Mouse (Mus musculus) forebrain, embryonic 16.5 days (tissue): ENCODE measurements around the gene Fam171a2. TPM values are rescaled to one million over a fixed set of nuclear protein-coding genes. Genes with fewer than 3 reads are reported as not detected.
A peak's percentile ranks its signal among the peaks of the same experiment; 100 is the strongest.
"Not testable (repeated sequence)": the region's sequence is repeated elsewhere in the genome, so short reads cannot be mapped to it uniquely, and the experiment has no call there.

Source experiments
- ATAC-seq: fragments of 200-750 bp; cut with Nextera tagmentation; 2 replicates; pipeline ENCODE4 v1.8.0; 2017; ENCODE audit warnings: mild to moderate bottlenecking, moderate library complexity
- H3K27ac ChIP-seq: fragments of 300-500 bp; sonication (generic); 2 replicates; pipeline ENCODE4 v1.5.1; 2014; ENCODE audit warnings: low read length, control low read depth
- H3K27me3 ChIP-seq: fragments of 300-500 bp; sonication (generic); replicated peaks from 2 replicates; pipeline ENCODE4 v1.6.1; 2014; ENCODE audit warnings: low read length; ENCODE audit not compliant: control insufficient read depth, insufficient read depth
- H3K36me3 ChIP-seq: fragments of 300-500 bp; sonication (generic); 2 replicates; pipeline ENCODE4 v1.6.1; 2014; ENCODE audit not compliant: control insufficient read depth, insufficient read depth
- H3K4me1 ChIP-seq: fragments of 300-500 bp; sonication (generic); replicated peaks from 2 replicates; pipeline ENCODE4 v1.6.1; 2014; ENCODE audit warnings: low read length; ENCODE audit not compliant: control insufficient read depth, insufficient read depth
- H3K4me2 ChIP-seq: fragments of 300-500 bp; sonication (generic); 2 replicates; pipeline ENCODE4 v1.6.1; 2014; ENCODE audit warnings: mild to moderate bottlenecking, low read length, control low read depth
- H3K4me3 ChIP-seq: fragments of 300-500 bp; sonication (generic); replicated peaks from 2 replicates; pipeline ENCODE4 v1.5.1; 2014; ENCODE audit warnings: mild to moderate bottlenecking, low read length, control low read depth
- H3K9ac ChIP-seq: fragments of 300-500 bp; sonication (generic); replicated peaks from 2 replicates; pipeline ENCODE4 v1.6.1; 2014; ENCODE audit warnings: low read depth, low read length, control low read depth
- H3K9me3 ChIP-seq: fragments of 300-500 bp; sonication (generic); 2 replicates; pipeline ENCODE4 v1.6.1; 2016; ENCODE audit warnings: low read length; ENCODE audit not compliant: control insufficient read depth
- WGBS: fragments of 180-500 bp; shearing (Covaris S2); extraction: QIAGEN DNeasy Blood & Tissue Kit; methylation state at CpG from one replicate; pipeline ENCODE4 v1.1.7; 2014; 5-methylcytosine and 5-hydroxymethylcytosine counted together
- polyA plus RNA-seq: library from polyadenylated mRNA; unstranded; fragments of >200 nt; fragmentation: Nextera tagmentation; extraction: Ambion mirVana; gene quantifications from 2 replicates; pipeline ENCODE4 v1.2.1, GENCODE M21; 2015

Fam171a2 gene
- polyA plus RNA-seq, 1 experiment from 2014 or later = 17.8 TPM

- Histone ChIP-seq H3K9ac (no peak overlapping the region), H3K4me1 (no peaks in the 10 kb centered on the region), H3K4me2 (no peak overlapping the region), H3K9me3 (no peaks in the 10 kb centered on the region), H3K36me3 (no peaks in the 10 kb centered on the region), H3K4me3 (no peak overlapping the region), H3K27ac (no peak overlapping the region), H3K27me3 (no peaks in the 10 kb centered on the region)
- WGBS = 71% methylated on average over 8 of the region's 8 CpGs
- ATAC-seq = no peak
Observed at GRCm38 (mm10) chr11:102421559-102421958, 25.9 kb downstream of the Fam171a2 start.

GRCm38 (mm10) chr11:102418887-102419286 lies 28.6 kb downstream of the Fam171a2 start:
- Histone ChIP-seq H3K36me3 (no peaks in the 10 kb centered on the region), H3K27ac (no peak overlapping the region), H3K9ac (no peak overlapping the region), H3K9me3 (no peaks in the 10 kb centered on the region), H3K4me3 (no peak overlapping the region), H3K4me1 (no peaks in the 10 kb centered on the region), H3K4me2 (no peak overlapping the region), H3K27me3 (no peaks in the 10 kb centered on the region)
- no peak for ATAC-seq

GRCm38 (mm10) chr11:102417160-102417559 lies 30.3 kb downstream of the Fam171a2 start:
- ATAC-seq = no peak
- Histone ChIP-seq H3K9ac (no peak overlapping the region), H3K9me3 (no peaks in the 10 kb centered on the region), H3K27ac (no peak overlapping the region), H3K4me1 (no peaks in the 10 kb centered on the region), H3K4me3 (no peak overlapping the region), H3K4me2 (no peak overlapping the region), H3K27me3 (no peaks in the 10 kb centered on the region), H3K36me3 (no peaks in the 10 kb centered on the region)
- 64% methylated on average over 1 of the region's 1 CpGs for WGBS

- no peaks in the 10 kb centered on the region for H3K36me3 ChIP-seq
- 76% methylated on average over 10 of the region's 10 CpGs for WGBS
- ATAC-seq = no peak
- H3K4me2 ChIP-seq = no peak overlapping the region
- H3K27ac ChIP-seq = no peak overlapping the region
- no peaks in the 10 kb centered on the region for H3K9me3 ChIP-seq
- H3K9ac ChIP-seq = no peak overlapping the region
- H3K4me3 ChIP-seq = no peak overlapping the region
- 0 out of 2 replicates have a peak, but pooled peaks cover 2% of the 10 kb centered on the region for H3K4me1 ChIP-seq
- H3K27me3 ChIP-seq = no peaks in the 10 kb centered on the region
Observed at GRCm38 (mm10) chr11:102415034-102415802, 32.3 kb downstream of the Fam171a2 start.

GRCm38 (mm10) chr11:102413059-102413458 lies 34.4 kb downstream of the Fam171a2 start:
- Histone ChIP-seq H3K4me2 (no peak overlapping the region), H3K27me3 (no peaks in the 10 kb centered on the region), H3K9me3 (no peaks in the 10 kb centered on the region), H3K36me3 (no peaks in the 10 kb centered on the region), H3K27ac (no peak overlapping the region), H3K9ac (no peak overlapping the region), H3K4me1 (peaks cover 5% of the 10 kb centered on the region), H3K4me3 (no peak overlapping the region)
- ATAC-seq = no peak
- WGBS = 75% methylated on average over 8 of the region's 8 CpGs

GRCm38 (mm10) chr11:102411704-102412103 lies 35.8 kb downstream of the Fam171a2 start:
- H3K4me3 ChIP-seq = no peak overlapping the region
- H3K9ac ChIP-seq = no peak overlapping the region
- no peaks in the 10 kb centered on the region for H3K36me3 ChIP-seq
- H3K27me3 ChIP-seq = no peaks in the 10 kb centered on the region
- no peak overlapping the region for H3K4me2 ChIP-seq
- WGBS = 8% methylated on average over 11 of the region's 11 CpGs
- peak; percentile 15; the same call in 1 of the 2 replicates for ATAC-seq
- H3K4me1 ChIP-seq = peaks cover 11% of the 10 kb centered on the region
- H3K27ac ChIP-seq = no peak overlapping the region
- H3K9me3 ChIP-seq = no peaks in the 10 kb centered on the region

GRCm38 (mm10) chr11:102411061-102411460 lies 36.4 kb downstream of the Fam171a2 start:
- no peaks in the 10 kb centered on the region for H3K27me3 ChIP-seq
- no peak overlapping the region for H3K9ac ChIP-seq
- H3K4me3 ChIP-seq = no peak overlapping the region
- ATAC-seq = no peak
- no peaks in the 10 kb centered on the region for H3K36me3 ChIP-seq
- H3K4me2 ChIP-seq = no peak overlapping the region
- no peak overlapping the region for H3K27ac ChIP-seq
- H3K4me1 ChIP-seq = peaks cover 17% of the 10 kb centered on the region
- 80% methylated on average over 3 of the region's 3 CpGs for WGBS
- H3K9me3 ChIP-seq = no peaks in the 10 kb centered on the region

- 91% methylated on average over 3 of the region's 3 CpGs for WGBS
- not testable (repeated sequence) for H3K27ac ChIP-seq, ATAC-seq, H3K36me3 ChIP-seq, H3K4me2 ChIP-seq, H3K27me3 ChIP-seq, H3K4me3 ChIP-seq, H3K9ac ChIP-seq, H3K9me3 ChIP-seq
- peaks cover 24% of the 10 kb centered on the region for H3K4me1 ChIP-seq
Observed at GRCm38 (mm10) chr11:102410345-102410744, 37.1 kb downstream of the Fam171a2 start.

GRCm38 (mm10) chr11:102409795-102410330 lies 37.6 kb downstream of the Fam171a2 start:
- no peak overlapping the region for H3K27ac ChIP-seq
- WGBS = 77% methylated on average over 3 of the region's 3 CpGs
- no peak overlapping the region for H3K9ac ChIP-seq
- no peak overlapping the region for H3K4me2 ChIP-seq
- H3K27me3 ChIP-seq = no peaks in the 10 kb centered on the region
- peaks cover 27% of the 10 kb centered on the region for H3K4me1 ChIP-seq
- ATAC-seq = no peak
- no peaks in the 10 kb centered on the region for H3K9me3 ChIP-seq
- H3K4me3 ChIP-seq = no peak overlapping the region
- H3K36me3 ChIP-seq = no peaks in the 10 kb centered on the region
